Mouse (Mus musculus): ENCODE results near the gene Laptm5. TPM values are rescaled to one million over a fixed set of nuclear protein-coding genes. Genes with fewer than 3 reads are reported as not detected.

The Laptm5 gene
- polyA plus RNA-seq (2014; fragmentation: Illumina TruSeq; extraction: RNeasy Lipid Tissue Mini Kit (QIAGEN cat#74804); ENCODE audit: low read depth, low replicate concordance), result 3.4 TPM

DNA sequence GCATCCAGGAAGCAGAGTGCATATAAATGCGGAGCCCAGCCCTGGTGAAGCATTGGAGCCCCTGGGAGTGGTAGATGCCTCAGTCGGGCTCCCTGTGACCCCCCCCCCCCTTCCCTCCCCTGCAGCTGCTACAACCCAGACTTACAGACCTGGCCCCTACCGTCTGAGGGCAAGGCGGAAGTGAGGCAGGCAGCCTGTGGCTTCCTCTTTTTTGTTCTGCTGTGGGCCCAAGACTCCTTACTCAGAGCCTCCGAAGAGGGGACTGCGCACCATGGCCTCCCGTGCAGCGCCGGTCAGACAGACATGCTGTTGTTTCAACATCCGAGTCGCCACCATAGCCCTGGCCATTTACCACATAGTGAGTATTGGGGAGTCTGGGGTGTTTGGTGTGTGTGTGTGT, at the start of gene Laptm5:
Gene Laptm5, plus strand, starts transcription at position 49 of the 400 bp plus-strand sequence.

DNA sequence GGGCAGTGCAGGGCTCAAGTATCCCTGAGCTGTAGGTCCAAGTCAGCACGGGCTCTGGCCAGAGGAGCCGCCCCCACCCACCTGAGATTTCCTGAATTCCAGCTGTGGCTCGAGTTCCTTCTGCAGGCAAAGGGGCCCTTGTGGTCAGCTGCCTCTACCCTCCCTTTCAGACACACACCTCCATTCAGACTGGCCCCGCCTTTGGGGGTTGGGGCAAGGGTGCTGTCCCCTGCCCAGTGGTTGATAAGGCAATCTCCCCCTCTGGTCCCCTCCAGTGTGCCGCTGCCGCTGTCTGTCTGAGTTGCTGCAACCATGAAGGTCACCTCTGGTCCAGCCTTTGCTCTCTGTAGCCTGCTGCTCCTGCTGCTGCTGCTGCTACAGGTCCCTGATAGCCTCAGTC, 31.2 kb downstream of the Laptm5 start, which contains the start of gene Matn1:
Gene Matn1, plus strand, starts transcription at position 274 of the 400 bp plus-strand sequence.

Other genes with a start within 250 kb of the Laptm5 start
- gene Pum1, start 249.8 kb upstream of the Laptm5 start, polyA plus RNA-seq (2014; fragmentation: Illumina TruSeq; extraction: RNeasy Lipid Tissue Mini Kit (QIAGEN cat#74804); ENCODE audit: low read depth, low replicate concordance), result 31.0 TPM
- gene Sdc3, start 120.6 kb upstream of the Laptm5 start, polyA plus RNA-seq (2014; fragmentation: Illumina TruSeq; extraction: RNeasy Lipid Tissue Mini Kit (QIAGEN cat#74804); ENCODE audit: low read depth, low replicate concordance), result 2.0 TPM
- gene Matn1, start 31.3 kb downstream of the Laptm5 start, polyA plus RNA-seq (2014; fragmentation: Illumina TruSeq; extraction: RNeasy Lipid Tissue Mini Kit (QIAGEN cat#74804); ENCODE audit: low read depth, low replicate concordance), result not detected